Mouse (Mus musculus) neural tube, embryonic 12.5 days (tissue): Measurements from ENCODE around the gene Rbm38. TPM values are rescaled to one million over a fixed set of nuclear protein-coding genes. Genes with fewer than 3 reads are reported as not detected.

Source experiments
- ATAC-seq: fragments of 200-750 bp; cut with Nextera tagmentation; 2 replicates; pipeline ENCODE4 v1.8.0; 2017; ENCODE audit warnings: low read depth, mild to moderate bottlenecking, moderate TSS enrichment, moderate library complexity; ENCODE audit not compliant: low FRiP score
- H3K27ac ChIP-seq: fragments of 300-500 bp; sonication (generic); 2 replicates; pipeline ENCODE4 v1.5.1; 2016
- H3K27me3 ChIP-seq: fragments of 300-500 bp; sonication (generic); replicated peaks from 2 replicates; pipeline ENCODE4 v1.6.1; 2016; ENCODE audit warnings: mild to moderate bottlenecking
- H3K36me3 ChIP-seq: fragments of 300-500 bp; sonication (generic); 2 replicates; pipeline ENCODE4 v1.6.1; 2016; ENCODE audit warnings: mild to moderate bottlenecking
- H3K4me1 ChIP-seq: fragments of 300-500 bp; sonication (generic); 2 replicates; pipeline ENCODE4 v1.6.1; 2016
- H3K4me2 ChIP-seq: fragments of 300-500 bp; sonication (generic); replicated peaks from 2 replicates; pipeline ENCODE4 v1.6.1; 2016; ENCODE audit warnings: mild to moderate bottlenecking
- H3K4me3 ChIP-seq: fragments of 300-500 bp; sonication (generic); 2 replicates; pipeline ENCODE4 v1.5.1; 2016
- H3K9ac ChIP-seq: fragments of 300-500 bp; sonication (generic); 2 replicates; pipeline ENCODE4 v1.6.1; 2016; ENCODE audit warnings: mild to moderate bottlenecking
- H3K9me3 ChIP-seq: fragments of 300-500 bp; sonication (generic); 2 replicates; pipeline ENCODE4 v1.6.1; 2016; ENCODE audit warnings: mild to moderate bottlenecking
- WGBS: fragments of 180-500 bp; shearing (Covaris S2); methylation state at CpG from one replicate; pipeline ENCODE4 v1.1.7; 2016; 5-methylcytosine and 5-hydroxymethylcytosine counted together
- polyA plus RNA-seq: library from polyadenylated mRNA; unstranded; fragments of >200 nt; fragmentation: Nextera tagmentation; extraction: Ambion mirVana; gene quantifications from 2 replicates; pipeline ENCODE4 v1.2.1, GENCODE M21; 2016

Gene Rbm38
- polyA plus RNA-seq, 1 experiment from 2014 or later: 48.2 TPM

- Histone ChIP-seq H3K9me3 (no peaks in the 10 kb centered on the region), H3K4me3 (no peak overlapping the region), H3K9ac (no peak overlapping the region), H3K4me1 (peaks cover 24% of the 10 kb centered on the region), H3K36me3 (no peaks in the 10 kb centered on the region), H3K27ac (no peak overlapping the region), H3K4me2 (no peak overlapping the region), H3K27me3 (0 out of 2 replicates have a peak, but pooled peaks cover 3% of the 10 kb centered on the region)
- 81% methylated on average over 6 of the region's 6 CpGs for WGBS
- no peak for ATAC-seq
Measured at GRCm38 (mm10) chr2:173053846-173054245, 33.5 kb downstream of the Rbm38 start.

DNA sequence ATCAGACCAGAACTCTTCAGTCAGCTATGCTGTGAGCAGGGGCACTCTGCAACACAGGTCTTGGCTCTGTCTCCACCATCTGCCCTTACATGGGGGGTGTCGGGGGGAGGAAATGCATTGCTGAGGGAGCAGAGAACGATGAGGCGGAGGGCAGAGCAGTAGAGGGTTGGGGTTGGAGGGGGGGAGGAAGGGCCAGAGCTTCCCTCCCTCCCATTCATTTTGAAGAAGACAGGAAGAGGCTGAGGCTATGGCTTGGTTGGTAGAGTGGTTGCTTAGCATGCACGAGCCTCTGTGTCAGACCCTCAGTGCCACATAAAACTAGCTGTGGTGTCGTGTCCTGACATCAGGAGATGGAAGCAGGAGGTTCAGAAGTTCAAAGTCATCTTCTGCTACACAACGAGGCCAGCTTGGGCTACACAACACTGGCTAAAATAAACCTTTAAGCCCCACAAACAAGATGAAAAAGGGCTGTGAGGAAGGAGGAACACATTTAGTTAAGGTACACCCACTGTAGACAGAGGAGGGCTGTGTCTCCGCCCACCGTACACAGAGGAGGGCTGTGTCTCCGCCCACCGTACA is 36.1 kb downstream of the Rbm38 start:
- 0 out of 2 replicates have a peak, but pooled peaks cover 3% of the 10 kb centered on the region for H3K27me3 ChIP-seq
- no peaks in the 10 kb centered on the region for H3K9me3 ChIP-seq
- no peaks in the 10 kb centered on the region for H3K36me3 ChIP-seq
- WGBS: 81% methylated on average over 10 of the region's 10 CpGs
- no peak overlapping the region for H3K4me3 ChIP-seq
- H3K4me1 ChIP-seq: 0 out of 2 replicates have a peak, but pooled peaks cover 9% of the 10 kb centered on the region
- H3K9ac ChIP-seq: no peak overlapping the region
- no peak overlapping the region for H3K27ac ChIP-seq
- H3K4me2 ChIP-seq: no peak overlapping the region
- ATAC-seq: no peak

GRCm38 (mm10) chr2:173056882-173057315 is 36.6 kb downstream of the Rbm38 start:
- no peaks in the 10 kb centered on the region for H3K36me3 ChIP-seq
- H3K9ac ChIP-seq: no peak overlapping the region
- H3K9me3 ChIP-seq: no peaks in the 10 kb centered on the region
- H3K4me3 ChIP-seq: no peak overlapping the region
- no peak for ATAC-seq
- WGBS: 84% methylated on average over 11 of the region's 11 CpGs
- no peak overlapping the region for H3K27ac ChIP-seq
- no peak overlapping the region for H3K4me2 ChIP-seq
- 0 out of 2 replicates have a peak, but pooled peaks cover 3% of the 10 kb centered on the region for H3K27me3 ChIP-seq
- H3K4me1 ChIP-seq: 0 out of 2 replicates have a peak, but pooled peaks cover 9% of the 10 kb centered on the region

DNA sequence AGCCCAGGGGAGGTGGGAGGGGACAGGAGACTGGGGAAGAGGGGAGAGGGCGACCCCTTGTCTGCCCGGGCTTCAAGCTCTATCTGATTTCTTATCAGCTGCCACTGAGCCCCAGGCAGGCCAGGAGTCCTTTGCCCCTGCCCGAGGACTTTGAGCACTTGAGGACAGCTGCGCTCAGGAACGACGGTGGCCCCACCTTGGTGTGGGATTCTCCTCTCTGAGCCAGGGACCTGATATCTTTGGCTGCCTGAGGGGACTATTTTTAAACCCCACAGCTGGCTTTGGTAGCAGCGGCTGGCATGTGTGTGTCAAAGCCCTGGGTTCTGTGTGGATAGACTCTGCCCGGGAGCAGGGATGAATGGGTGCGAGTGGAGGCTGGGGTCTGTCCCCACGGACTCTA is 37.3 kb downstream of the Rbm38 start:
- Histone ChIP-seq H3K9ac (no peak overlapping the region), H3K9me3 (no peaks in the 10 kb centered on the region), H3K27ac (no peak overlapping the region), H3K4me1 (0 out of 2 replicates have a peak, but pooled peaks cover 9% of the 10 kb centered on the region), H3K4me2 (no peak overlapping the region), H3K36me3 (no peaks in the 10 kb centered on the region), H3K27me3 (0 out of 2 replicates have a peak, but pooled peaks cover 3% of the 10 kb centered on the region), H3K4me3 (no peak overlapping the region)
- no peak for ATAC-seq
- 71% methylated on average over 10 of the region's 10 CpGs for WGBS

GRCm38 (mm10) chr2:173058263-173058662 is 38.0 kb downstream of the Rbm38 start:
- Histone ChIP-seq H3K27ac (no peak overlapping the region), H3K27me3 (0 out of 2 replicates have a peak, but pooled peaks cover 3% of the 10 kb centered on the region), H3K9ac (no peak overlapping the region), H3K9me3 (no peaks in the 10 kb centered on the region), H3K4me1 (0 out of 2 replicates have a peak, but pooled peaks cover 9% of the 10 kb centered on the region), H3K4me3 (no peak overlapping the region), H3K36me3 (no peaks in the 10 kb centered on the region), H3K4me2 (no peak overlapping the region)
- no peak for ATAC-seq
- 51% methylated on average over 11 of the region's 11 CpGs for WGBS

- H3K4me3 ChIP-seq: no peak overlapping the region
- H3K9ac ChIP-seq: no peak overlapping the region
- no peaks in the 10 kb centered on the region for H3K36me3 ChIP-seq
- WGBS: 88% methylated on average over 9 of the region's 9 CpGs
- ATAC-seq: no peak
- no peaks in the 10 kb centered on the region for H3K9me3 ChIP-seq
- no peak overlapping the region for H3K4me2 ChIP-seq
- H3K27ac ChIP-seq: no peak overlapping the region
- H3K27me3 ChIP-seq: no peaks in the 10 kb centered on the region
- 0 out of 2 replicates have a peak, but pooled peaks cover 9% of the 10 kb centered on the region for H3K4me1 ChIP-seq
Measured at GRCm38 (mm10) chr2:173060450-173060849, 40.2 kb downstream of the Rbm38 start.

GRCm38 (mm10) chr2:173061443-173062351 is 41.4 kb downstream of the Rbm38 start:
- no peak overlapping the region for H3K9ac ChIP-seq
- no peaks in the 10 kb centered on the region for H3K9me3 ChIP-seq
- H3K27ac ChIP-seq: no peak overlapping the region
- H3K36me3 ChIP-seq: no peaks in the 10 kb centered on the region
- 0 out of 2 replicates have a peak, but pooled peaks cover 9% of the 10 kb centered on the region for H3K4me1 ChIP-seq
- H3K4me2 ChIP-seq: no peak overlapping the region
- no peaks in the 10 kb centered on the region for H3K27me3 ChIP-seq
- ATAC-seq: no peak
- no peak overlapping the region for H3K4me3 ChIP-seq
- 78% methylated on average over 15 of the region's 15 CpGs for WGBS

DNA sequence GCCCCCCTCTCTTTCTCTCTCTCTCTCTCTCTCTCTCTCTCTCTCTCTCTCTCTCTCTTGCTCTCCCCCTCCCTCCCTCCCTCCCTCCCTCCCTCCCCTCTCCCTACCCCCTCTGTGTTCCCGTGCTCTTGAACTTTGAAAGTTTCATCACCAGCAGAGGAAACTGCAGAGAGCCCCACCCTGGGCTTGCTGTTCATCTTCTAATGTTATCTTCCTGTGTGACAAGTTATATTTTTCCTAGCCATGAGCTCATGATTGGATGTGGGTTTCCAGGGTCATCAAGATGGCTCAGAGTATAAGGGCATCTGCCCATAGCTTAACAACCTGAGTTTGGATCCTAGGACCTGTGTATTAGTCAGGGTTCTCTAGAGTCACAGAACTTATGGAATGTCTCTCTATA is 42.9 kb downstream of the Rbm38 start:
- Histone ChIP-seq H3K4me2 (no peak overlapping the region), H3K4me3 (no peak overlapping the region), H3K27ac (no peak overlapping the region), H3K27me3 (no peaks in the 10 kb centered on the region), H3K4me1 (0 out of 2 replicates have a peak, but pooled peaks cover 1% of the 10 kb centered on the region), H3K9ac (no peak overlapping the region), H3K36me3 (no peaks in the 10 kb centered on the region), H3K9me3 (no peaks in the 10 kb centered on the region)
- no peak for ATAC-seq
- 67% methylated on average over 1 of the region's 1 CpGs for WGBS

- no peak for ATAC-seq
- H3K9ac ChIP-seq: no peak overlapping the region
- H3K27me3 ChIP-seq: no peaks in the 10 kb centered on the region
- no peak overlapping the region for H3K27ac ChIP-seq
- no peaks in the 10 kb centered on the region for H3K9me3 ChIP-seq
- H3K4me1 ChIP-seq: no peaks in the 10 kb centered on the region
- no peak overlapping the region for H3K4me3 ChIP-seq
- no peak overlapping the region for H3K4me2 ChIP-seq
- WGBS: 92% methylated on average over 2 of the region's 2 CpGs
- H3K36me3 ChIP-seq: no peaks in the 10 kb centered on the region
Measured at GRCm38 (mm10) chr2:173064864-173065263, 44.6 kb downstream of the Rbm38 start.

DNA sequence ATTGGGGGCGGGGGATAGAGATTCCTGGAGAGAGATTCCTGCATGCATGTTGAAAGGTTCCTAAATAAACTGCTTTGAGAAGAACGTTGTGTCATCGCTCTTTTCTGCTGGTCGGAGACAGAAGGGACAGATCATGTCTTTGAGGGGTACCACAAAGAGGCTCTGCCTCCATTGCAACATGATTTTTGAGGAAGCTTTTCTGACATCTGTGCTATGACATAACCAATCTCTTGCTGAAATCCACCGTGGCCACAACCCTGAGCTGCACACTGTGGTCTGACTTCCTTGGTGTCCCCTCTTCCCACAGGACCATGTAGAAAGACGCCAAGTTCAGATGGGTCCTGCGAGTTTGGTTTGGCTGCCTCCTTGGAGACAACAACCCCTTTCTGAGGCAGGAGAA is 52.6 kb downstream of the Rbm38 start:
- no peak overlapping the region for H3K4me3 ChIP-seq
- no peak overlapping the region for H3K4me2 ChIP-seq
- no peak overlapping the region for H3K9ac ChIP-seq
- no peaks in the 10 kb centered on the region for H3K9me3 ChIP-seq
- H3K4me1 ChIP-seq: no peaks in the 10 kb centered on the region
- H3K36me3 ChIP-seq: no peaks in the 10 kb centered on the region
- no peak overlapping the region for H3K27ac ChIP-seq
- no peak for ATAC-seq
- no peaks in the 10 kb centered on the region for H3K27me3 ChIP-seq
- WGBS: 91% methylated on average over 7 of the region's 7 CpGs

GRCm38 (mm10) chr2:173073666-173074065 is 53.4 kb downstream of the Rbm38 start:
- no peaks in the 10 kb centered on the region for H3K27me3 ChIP-seq
- H3K36me3 ChIP-seq: no peaks in the 10 kb centered on the region
- H3K9ac ChIP-seq: no peak overlapping the region
- H3K4me3 ChIP-seq: no peak overlapping the region
- H3K4me1 ChIP-seq: no peaks in the 10 kb centered on the region
- no peak for ATAC-seq
- no peak overlapping the region for H3K27ac ChIP-seq
- no peaks in the 10 kb centered on the region for H3K9me3 ChIP-seq
- H3K4me2 ChIP-seq: no peak overlapping the region
- WGBS: 84% methylated on average over 5 of the region's 5 CpGs

- no peaks in the 10 kb centered on the region for H3K27me3 ChIP-seq
- WGBS: 85% methylated on average over 9 of the region's 9 CpGs
- no peak overlapping the region for H3K27ac ChIP-seq
- no peaks in the 10 kb centered on the region for H3K36me3 ChIP-seq
- H3K4me2 ChIP-seq: no peak overlapping the region
- ATAC-seq: no peak
- no peak overlapping the region for H3K4me3 ChIP-seq
- no peaks in the 10 kb centered on the region for H3K4me1 ChIP-seq
- H3K9me3 ChIP-seq: no peaks in the 10 kb centered on the region
- no peak overlapping the region for H3K9ac ChIP-seq
Measured at GRCm38 (mm10) chr2:173076921-173077320, 56.6 kb downstream of the Rbm38 start.
